Mouse (Mus musculus) neural tube, embryonic 12.5 days (tissue): Measurements from ENCODE around the gene Ttll7. TPM values are rescaled to one million over a fixed set of nuclear protein-coding genes. Genes with fewer than 3 reads are reported as not detected.

Experiments used
- ATAC-seq: fragments of 200-750 bp; cut with Nextera tagmentation; 2 replicates; pipeline ENCODE4 v1.8.0; 2017; ENCODE audit warnings: low read depth, mild to moderate bottlenecking, moderate TSS enrichment, moderate library complexity; ENCODE audit not compliant: low FRiP score
- H3K27ac ChIP-seq: fragments of 300-500 bp; sonication (generic); 2 replicates; pipeline ENCODE4 v1.5.1; 2016
- H3K27me3 ChIP-seq: fragments of 300-500 bp; sonication (generic); replicated peaks from 2 replicates; pipeline ENCODE4 v1.6.1; 2016; ENCODE audit warnings: mild to moderate bottlenecking
- H3K36me3 ChIP-seq: fragments of 300-500 bp; sonication (generic); 2 replicates; pipeline ENCODE4 v1.6.1; 2016; ENCODE audit warnings: mild to moderate bottlenecking
- H3K4me1 ChIP-seq: fragments of 300-500 bp; sonication (generic); 2 replicates; pipeline ENCODE4 v1.6.1; 2016
- H3K4me2 ChIP-seq: fragments of 300-500 bp; sonication (generic); replicated peaks from 2 replicates; pipeline ENCODE4 v1.6.1; 2016; ENCODE audit warnings: mild to moderate bottlenecking
- H3K4me3 ChIP-seq: fragments of 300-500 bp; sonication (generic); 2 replicates; pipeline ENCODE4 v1.5.1; 2016
- H3K9ac ChIP-seq: fragments of 300-500 bp; sonication (generic); 2 replicates; pipeline ENCODE4 v1.6.1; 2016; ENCODE audit warnings: mild to moderate bottlenecking
- H3K9me3 ChIP-seq: fragments of 300-500 bp; sonication (generic); 2 replicates; pipeline ENCODE4 v1.6.1; 2016; ENCODE audit warnings: mild to moderate bottlenecking
- WGBS: fragments of 180-500 bp; shearing (Covaris S2); methylation state at CpG from one replicate; pipeline ENCODE4 v1.1.7; 2016; 5-methylcytosine and 5-hydroxymethylcytosine counted together
- polyA plus RNA-seq: library from polyadenylated mRNA; unstranded; fragments of >200 nt; fragmentation: Nextera tagmentation; extraction: Ambion mirVana; gene quantifications from 2 replicates; pipeline ENCODE4 v1.2.1, GENCODE M21; 2016

The Ttll7 gene
- polyA plus RNA-seq, 1 experiment from 2014 or later: 19.8 TPM

DNA sequence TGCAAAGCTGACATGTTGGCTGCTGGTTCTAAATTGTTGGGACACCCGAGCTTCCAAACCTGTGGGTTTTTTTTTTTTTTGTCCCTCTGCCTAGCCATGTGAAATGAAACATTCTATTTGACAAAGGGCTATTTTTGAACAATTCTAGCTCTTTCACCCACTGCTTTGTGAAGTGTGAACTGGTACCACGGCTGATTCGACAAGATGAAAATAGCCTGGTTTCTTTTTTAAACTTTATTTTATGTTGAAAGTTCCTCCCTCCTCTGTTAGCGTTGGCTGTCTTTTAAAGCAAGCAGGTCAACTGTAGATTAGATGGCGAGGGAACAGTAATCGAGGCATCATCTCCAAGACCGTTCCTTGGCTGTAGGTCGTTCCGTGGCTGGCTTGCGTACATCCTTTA lies 5.2 kb downstream of the Ttll7 start:
- Histone ChIP-seq H3K36me3 (no peaks in the 10 kb centered on the region), H3K9ac (no peak overlapping the region)

GRCm38 (mm10) chr3:146860308-146860707 lies 8.1 kb downstream of the Ttll7 start:
- Histone ChIP-seq H3K9me3 (no peaks in the 10 kb centered on the region), H3K4me3 (no peak overlapping the region), H3K4me2 (no peak overlapping the region), H3K9ac (no peak overlapping the region), H3K36me3 (no peaks in the 10 kb centered on the region), H3K4me1 (no peaks in the 10 kb centered on the region), H3K27me3 (no peaks in the 10 kb centered on the region), H3K27ac (no peak overlapping the region)
- 86% methylated on average over 2 of the region's 2 CpGs for WGBS
- ATAC-seq: no peak

More for the DNA sequence above, 5.2 kb downstream of the Ttll7 start:
- Histone ChIP-seq H3K4me2 (no peak overlapping the region), H3K27me3 (no peaks in the 10 kb centered on the region), H3K27ac (no peak overlapping the region), H3K4me1 (peaks cover 4% of the 10 kb centered on the region; the same call in 1 of the 2 replicates), H3K9me3 (no peaks in the 10 kb centered on the region), H3K4me3 (no peak overlapping the region)
- ATAC-seq: no peak
- 86% methylated on average over 10 of the region's 10 CpGs for WGBS

DNA sequence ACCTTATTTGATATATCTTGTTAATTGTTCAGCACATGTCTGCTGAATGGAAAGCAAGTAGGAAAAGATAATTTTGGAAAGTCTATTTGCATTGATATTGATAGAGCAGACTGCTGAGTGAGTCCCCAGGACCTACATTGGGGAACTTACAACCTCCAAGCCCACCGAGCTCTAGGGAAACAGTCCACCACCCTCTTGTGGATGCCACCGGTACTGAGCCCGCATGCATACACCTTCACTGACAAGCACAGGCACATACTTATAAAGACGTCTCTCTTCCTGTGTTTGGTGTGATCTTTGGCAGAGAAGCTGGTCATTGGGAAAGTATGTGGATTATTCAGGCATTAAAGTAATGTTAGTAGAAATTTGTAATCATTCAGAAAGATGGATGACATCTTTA lies 14.4 kb downstream of the Ttll7 start:
- Histone ChIP-seq H3K4me2 (no peak overlapping the region), H3K4me3 (no peak overlapping the region), H3K27ac (no peak overlapping the region), H3K9ac (no peak overlapping the region), H3K9me3 (no peaks in the 10 kb centered on the region), H3K27me3 (no peaks in the 10 kb centered on the region), H3K4me1 (no peaks in the 10 kb centered on the region), H3K36me3 (no peaks in the 10 kb centered on the region)
- 38% methylated on average over 4 of the region's 4 CpGs for WGBS
- no peak for ATAC-seq

GRCm38 (mm10) chr3:146871954-146872353 lies 19.8 kb downstream of the Ttll7 start:
- no peaks in the 10 kb centered on the region for H3K4me1 ChIP-seq
- no peaks in the 10 kb centered on the region for H3K36me3 ChIP-seq
- H3K27me3 ChIP-seq: no peaks in the 10 kb centered on the region
- H3K9ac ChIP-seq: no peak overlapping the region
- no peak overlapping the region for H3K4me3 ChIP-seq
- H3K9me3 ChIP-seq: no peaks in the 10 kb centered on the region
- ATAC-seq: no peak
- no peak overlapping the region for H3K27ac ChIP-seq
- no peak overlapping the region for H3K4me2 ChIP-seq
- WGBS: 85% methylated on average over 3 of the region's 3 CpGs

GRCm38 (mm10) chr3:146875929-146876328 lies 23.8 kb downstream of the Ttll7 start:
- Histone ChIP-seq H3K9ac (no peak overlapping the region), H3K27ac (no peak overlapping the region), H3K4me1 (no peaks in the 10 kb centered on the region), H3K4me2 (no peak overlapping the region), H3K4me3 (no peak overlapping the region), H3K36me3 (no peaks in the 10 kb centered on the region), H3K27me3 (no peaks in the 10 kb centered on the region), H3K9me3 (0 out of 2 replicates have a peak, but pooled peaks cover under 1% of the 10 kb centered on the region)
- 88% methylated on average over 2 of the region's 2 CpGs for WGBS
- no peak for ATAC-seq

DNA sequence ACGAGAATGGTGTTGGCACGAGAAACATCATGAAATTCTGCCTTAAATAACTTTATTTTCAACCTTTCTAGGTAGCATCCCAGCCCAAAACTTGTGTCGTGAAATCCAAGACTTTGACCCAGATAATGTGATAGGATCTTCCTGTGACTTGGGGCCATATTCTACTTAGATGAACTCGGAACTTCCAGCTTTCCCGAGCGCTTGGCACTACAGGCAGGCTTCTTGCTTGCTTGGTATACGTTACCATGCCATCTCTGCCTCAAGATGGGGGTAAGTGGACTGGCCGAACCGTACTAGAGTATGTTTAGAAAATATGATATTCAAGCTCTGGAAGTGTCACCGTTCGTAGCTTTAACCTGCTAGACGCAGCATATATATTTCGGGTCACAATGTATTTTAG lies 41.8 kb downstream of the Ttll7 start:
- 92% methylated on average over 13 of the region's 13 CpGs for WGBS

GRCm38 (mm10) chr3:146896581-146896980 lies 44.4 kb downstream of the Ttll7 start:
- H3K4me3 ChIP-seq: no peak overlapping the region
- H3K27me3 ChIP-seq: no peaks in the 10 kb centered on the region
- H3K9me3 ChIP-seq: no peaks in the 10 kb centered on the region
- WGBS: 89% methylated on average over 8 of the region's 8 CpGs
- no peak overlapping the region for H3K9ac ChIP-seq
- no peak for ATAC-seq
- no peak overlapping the region for H3K27ac ChIP-seq
- no peaks in the 10 kb centered on the region for H3K4me1 ChIP-seq
- no peak overlapping the region for H3K4me2 ChIP-seq
- peaks cover 4% of the 10 kb centered on the region; the same call in 1 of the 2 replicates for H3K36me3 ChIP-seq

More for the DNA sequence above, 41.8 kb downstream of the Ttll7 start:
- Histone ChIP-seq H3K9me3 (no peaks in the 10 kb centered on the region), H3K4me2 (no peak overlapping the region), H3K27ac (no peak overlapping the region), H3K4me1 (no peaks in the 10 kb centered on the region), H3K9ac (no peak overlapping the region), H3K36me3 (peaks cover 4% of the 10 kb centered on the region; the same call in 1 of the 2 replicates), H3K27me3 (no peaks in the 10 kb centered on the region), H3K4me3 (no peak overlapping the region)
- ATAC-seq: no peak

GRCm38 (mm10) chr3:146900094-146900493 lies 47.9 kb downstream of the Ttll7 start:
- Histone ChIP-seq H3K27me3 (no peaks in the 10 kb centered on the region), H3K4me3 (no peak overlapping the region), H3K36me3 (0 out of 2 replicates have a peak, but pooled peaks cover under 1% of the 10 kb centered on the region), H3K9ac (no peak overlapping the region), H3K9me3 (no peaks in the 10 kb centered on the region), H3K4me1 (no peaks in the 10 kb centered on the region), H3K4me2 (no peak overlapping the region), H3K27ac (no peak overlapping the region)
- 78% methylated on average over 3 of the region's 3 CpGs for WGBS
- no peak for ATAC-seq

DNA sequence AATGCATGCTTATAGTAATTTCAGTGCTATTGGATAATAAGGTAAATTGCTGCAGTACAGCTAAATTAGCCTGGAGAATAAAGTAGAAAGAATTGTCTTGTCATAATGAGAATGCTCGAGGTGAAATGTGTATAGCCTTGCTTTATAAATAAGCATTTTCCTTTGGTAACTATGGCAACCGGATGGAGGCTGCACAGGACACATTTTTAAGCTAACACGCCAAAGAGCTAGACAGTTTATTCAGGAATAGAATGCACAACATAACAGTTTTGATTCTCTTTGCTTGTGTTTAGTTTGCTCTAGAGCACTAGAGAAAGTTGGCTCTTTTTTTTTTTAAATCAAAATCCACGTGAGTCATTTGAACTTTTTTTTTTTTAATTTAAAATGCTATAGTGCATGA lies 49.6 kb downstream of the Ttll7 start:
- no peaks in the 10 kb centered on the region for H3K4me1 ChIP-seq
- H3K9ac ChIP-seq: no peak overlapping the region
- no peaks in the 10 kb centered on the region for H3K9me3 ChIP-seq
- no peak overlapping the region for H3K27ac ChIP-seq
- H3K36me3 ChIP-seq: no peaks in the 10 kb centered on the region
- H3K4me3 ChIP-seq: no peak overlapping the region
- H3K4me2 ChIP-seq: no peak overlapping the region
- no peaks in the 10 kb centered on the region for H3K27me3 ChIP-seq
- no peak for ATAC-seq
- 69% methylated on average over 4 of the region's 4 CpGs for WGBS

DNA sequence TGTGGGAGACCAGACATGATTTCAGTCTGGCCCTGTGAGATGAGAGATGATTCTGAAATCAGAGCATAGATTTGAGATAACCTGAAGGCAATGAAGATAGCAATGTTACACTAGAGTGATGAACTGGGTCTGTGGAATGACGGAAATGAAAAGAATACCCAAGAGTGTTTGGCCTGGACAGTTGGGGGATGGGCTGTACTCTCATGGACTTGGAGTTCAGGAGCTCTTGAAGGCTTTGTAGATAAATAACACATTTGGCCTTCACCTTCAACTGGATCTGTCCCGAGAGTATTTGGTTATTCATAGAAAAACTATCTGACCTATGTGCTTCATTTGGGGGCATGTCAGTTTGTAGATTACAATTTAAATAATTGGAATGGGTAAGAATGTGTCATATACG lies 53.4 kb downstream of the Ttll7 start:
- H3K4me1 ChIP-seq: no peaks in the 10 kb centered on the region
- H3K9ac ChIP-seq: no peak overlapping the region
- no peak for ATAC-seq
- no peaks in the 10 kb centered on the region for H3K36me3 ChIP-seq
- no peak overlapping the region for H3K4me3 ChIP-seq
- H3K4me2 ChIP-seq: no peak overlapping the region
- 89% methylated on average over 3 of the region's 3 CpGs for WGBS
- H3K9me3 ChIP-seq: no peaks in the 10 kb centered on the region
- H3K27me3 ChIP-seq: no peaks in the 10 kb centered on the region
- H3K27ac ChIP-seq: no peak overlapping the region

GRCm38 (mm10) chr3:146908922-146909321 lies 56.8 kb downstream of the Ttll7 start:
- H3K27ac ChIP-seq: no peak overlapping the region
- no peaks in the 10 kb centered on the region for H3K4me1 ChIP-seq
- ATAC-seq: no peak
- no peaks in the 10 kb centered on the region for H3K36me3 ChIP-seq
- H3K9me3 ChIP-seq: no peaks in the 10 kb centered on the region
- no peak overlapping the region for H3K9ac ChIP-seq
- no peaks in the 10 kb centered on the region for H3K27me3 ChIP-seq
- no peak overlapping the region for H3K4me3 ChIP-seq
- no peak overlapping the region for H3K4me2 ChIP-seq
- WGBS: 84% methylated on average over 5 of the region's 5 CpGs

- Histone ChIP-seq H3K4me2 (no peak overlapping the region), H3K36me3 (no peaks in the 10 kb centered on the region), H3K27me3 (no peaks in the 10 kb centered on the region), H3K27ac (no peak overlapping the region), H3K4me1 (no peaks in the 10 kb centered on the region), H3K9me3 (no peaks in the 10 kb centered on the region), H3K4me3 (no peak overlapping the region), H3K9ac (no peak overlapping the region)
- WGBS: 91% methylated on average over 12 of the region's 12 CpGs
- no peak for ATAC-seq
These were observed 60.9 kb downstream of the Ttll7 start for GRCm38 (mm10) chr3:146913107-146913506.

GRCm38 (mm10) chr3:146914798-146915197 lies 62.6 kb downstream of the Ttll7 start:
- ATAC-seq: 0 out of 2 replicates have a peak, but pooled peaks have one; percentile 76
- 13% methylated on average over 12 of the region's 12 CpGs for WGBS
- Histone ChIP-seq H3K4me3 (no peak overlapping the region), H3K36me3 (no peaks in the 10 kb centered on the region), H3K4me2 (no peak overlapping the region), H3K9ac (no peak overlapping the region), H3K27me3 (no peaks in the 10 kb centered on the region), H3K9me3 (no peaks in the 10 kb centered on the region), H3K27ac (no peak overlapping the region), H3K4me1 (no peaks in the 10 kb centered on the region)
